Mouse (Mus musculus): Measurements from ENCODE around the gene Dlk2.

Gene Dlk2

DNA sequence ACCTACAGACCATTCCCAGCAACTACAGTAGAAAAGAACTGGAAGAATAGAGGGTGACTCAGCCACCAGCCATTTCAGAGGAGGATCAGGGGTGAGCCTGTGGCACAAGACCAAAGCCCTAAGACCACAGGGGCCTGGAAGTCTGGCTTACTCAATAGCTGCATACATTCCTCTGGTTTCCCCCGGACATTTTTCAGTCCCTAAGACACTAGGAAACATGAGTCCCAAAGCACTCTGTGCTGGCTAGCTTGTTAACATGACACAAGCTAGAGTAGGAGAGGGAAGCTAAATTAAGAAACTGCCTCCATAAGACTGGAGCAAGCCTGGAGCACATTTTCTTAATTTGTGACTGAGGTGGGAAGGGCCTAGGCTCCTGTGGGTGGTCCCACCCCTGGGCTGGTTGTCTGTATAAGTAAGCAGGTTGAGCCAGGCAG lies 23.4 kb upstream of the Dlk2 start:
- DNase-seq (ENCODE audit: low spot score in 2 of 2) = peak in 1 of 2 experiments; percentile 57

DNA sequence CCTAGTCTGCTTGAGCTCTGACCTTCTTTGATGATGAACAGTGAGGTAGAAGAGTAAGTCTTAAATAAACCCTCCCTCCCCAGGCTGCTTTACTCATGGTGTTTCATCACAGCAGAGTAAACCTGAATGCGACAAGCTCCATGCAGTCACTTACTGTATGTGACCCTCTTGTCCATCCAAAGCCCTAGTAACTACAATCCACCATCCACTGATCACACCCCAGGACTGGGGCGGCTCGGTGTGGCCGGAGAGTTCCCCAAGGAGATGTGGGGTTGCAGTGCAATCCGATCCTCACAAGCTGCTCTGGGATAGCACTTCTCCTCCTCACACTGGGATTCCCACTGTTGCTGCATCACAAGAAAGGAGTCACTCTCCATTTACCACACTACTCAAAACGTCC lies 22.8 kb upstream of the Dlk2 start:
- peak in 1 of 2 experiments; percentile 6 for DNase-seq (ENCODE audit: low spot score in 2 of 2)

- peak in 1 of 2 experiments; percentile 2 for DNase-seq (ENCODE audit: low spot score in 2 of 2)
Measured at GRCm38 (mm10) chr17:46275034-46275433, 22.2 kb upstream of the Dlk2 start.

DNA sequence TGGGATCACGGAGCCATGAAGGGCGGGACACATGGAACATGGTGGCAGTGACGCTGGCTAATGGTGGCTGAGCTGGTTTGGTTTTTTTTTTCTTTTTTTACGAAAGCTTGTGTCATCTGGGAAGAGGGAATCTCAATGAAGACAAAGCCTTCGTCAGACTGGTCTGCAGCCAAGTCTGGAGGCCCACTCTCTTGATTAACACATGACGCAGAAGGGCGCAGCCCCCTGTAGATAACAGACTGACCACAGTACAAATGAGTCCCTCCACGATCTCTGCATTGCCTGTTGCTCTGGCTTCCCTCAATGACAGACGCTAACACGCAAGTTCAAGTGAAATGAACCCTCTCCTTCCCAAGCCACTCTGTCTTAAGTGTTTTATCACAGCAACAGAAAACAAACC lies 21.7 kb upstream of the Dlk2 start:
- DNase-seq (ENCODE audit: low spot score in 2 of 2) = no peak

- DNase-seq (ENCODE audit: low spot score in 2 of 2) = peak in 1 of 2 experiments; percentile 23
Measured at GRCm38 (mm10) chr17:46277586-46277985, 19.6 kb upstream of the Dlk2 start.

DNA sequence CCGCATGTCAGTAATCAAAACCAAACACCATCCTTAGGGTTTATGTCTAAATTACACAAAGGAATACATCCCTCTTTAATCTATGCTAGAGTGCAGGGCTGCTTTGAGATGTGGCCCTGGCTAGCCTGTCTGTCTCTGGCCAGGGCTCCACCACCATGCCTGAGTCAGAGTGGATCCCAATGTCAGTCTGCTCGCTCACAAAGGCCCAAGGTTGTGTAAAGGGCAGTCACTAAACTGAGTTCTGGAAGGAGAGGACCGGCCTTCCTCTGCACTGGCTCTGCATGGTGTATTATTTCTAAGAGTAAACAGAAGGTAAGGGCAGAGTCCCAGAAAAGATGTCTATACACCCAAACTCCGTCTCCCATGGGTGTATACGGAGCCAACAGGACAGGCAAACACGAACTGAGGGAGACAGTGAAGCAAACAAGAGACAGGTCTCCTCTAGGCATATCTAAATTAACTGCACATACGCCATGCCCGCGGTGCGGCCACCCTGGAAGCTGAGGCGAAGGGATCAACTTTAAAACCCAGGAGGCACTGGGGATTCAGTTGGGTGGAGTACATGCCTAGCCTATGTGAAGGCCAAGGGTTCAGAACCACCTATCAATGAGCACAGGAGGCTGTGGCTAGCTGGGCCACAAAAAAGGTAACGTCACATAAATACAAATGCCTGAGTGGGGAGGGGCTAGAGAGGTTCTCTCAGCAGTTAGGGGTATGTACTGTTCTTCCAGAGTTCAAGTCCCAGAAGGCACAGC lies 19.0 kb upstream of the Dlk2 start:
- DNase-seq (ENCODE audit: low spot score in 2 of 2) = peak in 1 of 2 experiments; percentile 4

DNA sequence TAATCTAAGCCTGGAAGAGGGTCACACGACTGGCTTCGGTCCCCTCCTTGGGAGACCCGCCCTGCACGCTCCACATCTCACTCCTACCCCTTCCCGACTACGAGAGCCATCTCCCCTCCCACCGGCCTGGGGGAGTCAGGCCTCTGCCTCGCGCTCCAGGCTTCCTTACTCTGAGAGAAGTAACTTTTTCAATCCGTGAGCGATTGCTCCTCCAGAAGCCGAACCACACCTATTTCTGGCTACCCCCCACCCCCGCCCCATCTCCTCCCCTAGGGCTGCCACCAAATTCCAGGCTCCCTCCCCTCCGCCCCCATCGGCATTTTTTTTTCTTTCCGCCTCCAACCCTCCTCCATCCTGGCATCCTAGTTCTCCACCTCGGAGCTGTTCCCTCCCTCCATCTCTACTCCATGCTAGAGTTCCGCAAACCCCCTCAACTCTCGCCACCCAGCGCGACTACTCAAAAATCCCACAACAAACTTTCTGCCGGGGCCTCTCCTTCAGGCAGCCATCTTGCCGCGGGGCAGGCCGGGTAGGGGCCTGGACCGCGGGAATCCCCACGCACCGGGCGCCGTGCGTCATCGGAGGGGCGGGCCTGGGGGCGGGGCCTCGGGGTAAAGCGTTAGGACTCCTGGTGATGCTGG lies 14.6 kb upstream of the Dlk2 start, which contains the start of gene Tjap1:
TSS of gene Tjap1 (minus strand) at position 544 of the 641 bp plus-strand sequence.
- DNase-seq (ENCODE audit: low spot score in 2 of 2) = peak; percentile 71 to 82

GRCm38 (mm10) chr17:46283140-46283539 lies 14.1 kb upstream of the Dlk2 start:
- DNase-seq (ENCODE audit: low spot score in 2 of 2) = peak in 1 of 2 experiments; percentile 5

- DNase-seq (ENCODE audit: low spot score in 2 of 2) = no peak
Measured at GRCm38 (mm10) chr17:46283911-46284310, 13.3 kb upstream of the Dlk2 start.

DNA sequence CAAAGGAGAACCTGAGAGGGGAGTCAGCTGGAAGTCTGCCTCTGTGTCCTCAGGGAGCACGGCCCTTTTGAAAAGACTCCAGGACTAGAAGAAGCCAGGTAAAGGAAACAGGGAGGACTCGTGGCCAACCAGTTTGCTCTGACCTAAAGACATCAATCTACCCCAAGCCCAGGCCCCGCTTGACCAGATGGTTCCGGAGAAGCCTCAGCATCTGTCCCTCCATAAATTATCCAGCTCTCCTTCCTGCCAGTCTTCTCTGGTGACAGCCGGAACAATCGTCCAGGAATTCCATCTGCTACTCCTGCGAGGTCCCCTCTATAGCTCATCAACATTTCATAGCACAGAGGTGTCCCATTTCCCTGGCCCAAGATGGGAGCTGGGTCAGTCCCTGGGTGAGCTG lies 12.6 kb upstream of the Dlk2 start:
- DNase-seq (ENCODE audit: low spot score in 2 of 2) = no peak

- DNase-seq (ENCODE audit: low spot score in 2 of 2) = no peak
Measured at GRCm38 (mm10) chr17:46285407-46285806, 11.8 kb upstream of the Dlk2 start.

DNA sequence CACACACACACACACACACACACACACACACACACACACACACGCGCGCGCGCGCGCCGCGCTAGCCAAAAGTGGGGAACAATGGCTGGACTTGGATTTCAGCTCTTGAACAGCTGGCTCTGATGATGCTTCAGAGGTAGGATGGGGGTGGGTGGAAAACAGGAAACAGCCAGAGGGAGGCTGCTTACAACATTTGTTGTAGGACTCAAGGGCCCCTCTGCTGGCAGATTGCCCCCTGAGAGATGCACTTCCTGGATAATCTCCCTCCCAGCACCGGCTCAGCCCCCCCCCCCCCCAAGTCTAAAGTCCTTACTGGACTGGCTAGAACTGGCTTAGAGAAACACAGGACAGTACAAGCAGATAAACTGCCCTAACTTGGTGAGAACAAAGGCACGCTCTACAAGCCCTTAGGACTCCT lies 9.5 kb upstream of the Dlk2 start:
- DNase-seq (ENCODE audit: low spot score in 2 of 2) = no peak

DNA sequence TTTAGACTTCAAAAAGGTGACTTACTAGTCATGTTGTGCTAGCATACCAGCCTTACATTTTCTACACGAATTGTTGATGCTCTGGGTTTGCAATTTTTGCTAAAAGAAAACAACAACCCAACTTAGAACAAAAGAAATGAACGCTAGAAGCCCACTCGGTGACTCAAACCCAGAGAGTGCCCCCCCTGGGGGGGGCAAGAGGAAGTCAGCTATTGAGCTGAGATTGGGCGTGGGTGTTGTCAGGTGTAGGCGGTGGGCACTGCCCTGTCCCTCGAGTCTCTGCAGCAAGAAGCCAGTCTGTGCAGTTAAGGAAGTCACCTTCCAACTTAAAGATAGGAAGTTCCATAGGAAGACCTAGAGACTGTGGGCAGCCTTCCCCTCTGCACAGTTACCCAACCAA lies 620 bp upstream of the Dlk2 start:
- DNase-seq (ENCODE audit: low spot score in 2 of 2) = no peak

DNA sequence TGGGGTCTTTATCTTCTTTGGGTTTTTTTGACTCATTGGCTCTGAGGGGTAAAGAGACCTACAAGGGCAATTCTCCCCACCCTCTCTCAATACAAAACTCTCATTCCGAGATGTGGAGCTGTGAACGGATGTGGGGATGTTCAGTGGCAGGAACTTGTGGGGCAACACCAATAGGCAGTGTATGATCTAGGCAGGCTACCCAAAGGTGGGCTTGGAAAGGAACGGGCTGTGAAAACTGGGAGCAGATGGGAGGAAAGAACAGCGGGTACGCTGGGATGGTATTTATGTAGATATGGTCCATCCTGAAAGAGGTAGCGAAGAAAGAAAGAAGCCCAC lies 225 bp upstream of the Dlk2 start:
- DNase-seq (ENCODE audit: low spot score in 2 of 2) = no peak

DNA sequence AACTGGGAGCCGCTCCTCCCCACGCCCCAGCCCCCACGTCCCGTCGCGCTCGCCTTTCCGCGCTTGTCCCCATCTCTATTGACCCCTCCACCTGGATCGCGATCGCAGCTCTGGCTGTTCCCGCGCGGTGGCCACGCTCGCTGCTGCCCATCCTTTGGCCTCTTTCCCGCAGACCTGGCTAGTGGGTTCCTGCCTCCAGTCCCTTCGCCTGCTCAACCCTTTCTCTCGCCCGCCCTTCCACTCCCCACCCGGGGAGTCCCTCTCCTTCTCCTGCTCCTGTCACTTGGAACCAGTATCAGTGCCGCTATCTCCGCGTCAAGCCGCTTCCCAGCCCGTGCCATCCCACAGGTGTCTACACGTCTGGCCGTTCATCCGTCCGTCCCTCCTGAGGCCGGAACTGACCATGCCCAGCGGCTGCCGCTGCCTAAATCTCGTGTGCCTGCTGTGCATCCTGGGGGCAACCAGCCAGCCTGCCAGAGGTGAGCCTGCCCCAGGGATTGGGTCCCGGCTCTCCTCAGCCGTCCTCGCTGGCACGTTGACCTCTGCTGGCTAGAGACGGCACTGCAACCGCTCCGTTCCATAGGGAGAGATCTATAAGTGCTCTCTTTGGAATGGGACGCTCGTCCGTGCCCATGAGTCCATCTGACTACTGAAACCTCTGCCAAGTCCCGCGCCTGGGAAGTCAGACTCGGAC lies 1.1 kb downstream of the Dlk2 start:
- DNase-seq (ENCODE audit: low spot score in 2 of 2) = peak; percentile 90

DNA sequence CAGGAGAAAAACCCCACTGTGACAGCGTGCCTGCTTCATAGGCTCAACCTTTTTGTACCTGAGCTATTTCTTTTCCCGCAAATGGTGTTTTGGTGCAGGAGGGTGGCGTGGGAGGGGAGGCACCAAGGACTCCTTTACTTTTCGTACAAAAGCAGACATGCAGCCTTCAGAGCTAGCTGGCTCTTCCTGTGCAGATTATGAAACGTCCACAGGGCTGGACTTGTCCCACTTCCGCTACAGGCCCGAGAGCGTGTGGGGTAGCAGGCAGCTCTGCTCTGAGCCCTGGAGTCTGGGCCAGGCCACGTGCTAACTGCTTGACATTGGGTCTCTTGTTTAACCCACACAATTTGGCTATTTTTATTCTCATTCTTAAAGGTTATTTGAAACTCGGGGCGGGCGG lies 4.7 kb downstream of the Dlk2 start:
- peak in 1 of 2 experiments; percentile 36 for DNase-seq (ENCODE audit: low spot score in 2 of 2)

- DNase-seq (ENCODE audit: low spot score in 2 of 2) = no peak
Measured at GRCm38 (mm10) chr17:46304184-46304583, 7.0 kb downstream of the Dlk2 start.

DNA sequence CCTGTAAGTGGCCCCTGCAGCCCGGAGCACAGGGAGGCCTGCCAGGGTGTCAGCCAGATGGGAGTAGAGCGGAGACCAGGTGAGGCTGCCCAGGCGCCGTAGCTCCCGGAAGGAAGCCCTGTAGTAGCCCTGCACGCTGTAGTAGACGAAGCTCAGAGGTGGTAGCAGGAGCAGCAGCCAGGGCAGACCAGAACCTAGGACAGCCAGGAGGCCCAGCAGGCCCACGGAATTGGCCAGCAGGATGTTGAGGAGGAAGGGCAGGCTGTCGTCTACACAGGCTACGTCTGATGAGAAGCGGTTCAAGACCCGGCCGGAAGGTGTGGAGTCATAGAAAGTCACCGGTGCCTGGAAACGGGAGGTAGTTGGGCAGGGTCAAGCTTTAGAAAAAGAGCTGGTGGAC lies 9.7 kb downstream of the Dlk2 start:
- no peak for DNase-seq (ENCODE audit: low spot score in 2 of 2)

DNA sequence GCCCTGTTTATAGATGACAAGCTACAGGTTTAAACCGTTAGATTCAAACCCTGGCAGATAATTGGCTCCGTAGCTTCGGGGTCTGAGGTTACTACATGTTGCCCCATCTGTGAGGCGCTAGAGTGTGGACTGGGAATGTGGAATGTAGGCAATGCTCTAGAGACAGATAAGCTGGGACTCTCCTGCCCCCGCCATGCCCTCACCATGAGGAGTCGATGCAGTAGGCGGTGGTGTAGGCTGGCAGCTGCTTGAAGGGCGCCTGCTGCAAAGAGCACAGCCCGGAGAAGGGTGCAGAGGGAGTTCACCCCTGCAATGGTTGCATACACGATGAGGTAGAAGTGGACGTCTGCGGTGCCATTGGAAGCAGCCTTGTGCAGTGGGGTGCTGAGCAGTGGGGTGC lies 12.6 kb downstream of the Dlk2 start:
- no peak for DNase-seq (ENCODE audit: low spot score in 2 of 2)

GRCm38 (mm10) chr17:46310515-46310914 lies 13.3 kb downstream of the Dlk2 start:
- DNase-seq (ENCODE audit: low spot score in 2 of 2) = no peak

GRCm38 (mm10) chr17:46313135-46313715 lies 16.0 kb downstream of the Dlk2 start:
- no peak for DNase-seq (ENCODE audit: low spot score in 2 of 2)

- DNase-seq (ENCODE audit: low spot score in 2 of 2) = no peak
Measured at GRCm38 (mm10) chr17:46315813-46316212, 18.6 kb downstream of the Dlk2 start.
